Mouse (Mus musculus) C3H10T1/2 (cell line): Measurements from ENCODE around the gene Nbl1. TPM values are rescaled to one million over a fixed set of nuclear protein-coding genes. Genes with fewer than 3 reads are reported as not detected.

ENCODE experiments used
- polyA plus RNA-seq, 2 experiments: library from polyadenylated mRNA; unstranded; fragments of >200 nt; fragmentation: generic; extraction: Trizol; gene quantifications; one replicate each; pipeline ENCODE4 v1.2.1; 2012; ENCODE audit warnings: missing spikeins in 2 of 2

Nbl1 gene
- 10 to 100 TPM; 10.7 to 97.5 TPM for polyA plus RNA-seq

DNA sequence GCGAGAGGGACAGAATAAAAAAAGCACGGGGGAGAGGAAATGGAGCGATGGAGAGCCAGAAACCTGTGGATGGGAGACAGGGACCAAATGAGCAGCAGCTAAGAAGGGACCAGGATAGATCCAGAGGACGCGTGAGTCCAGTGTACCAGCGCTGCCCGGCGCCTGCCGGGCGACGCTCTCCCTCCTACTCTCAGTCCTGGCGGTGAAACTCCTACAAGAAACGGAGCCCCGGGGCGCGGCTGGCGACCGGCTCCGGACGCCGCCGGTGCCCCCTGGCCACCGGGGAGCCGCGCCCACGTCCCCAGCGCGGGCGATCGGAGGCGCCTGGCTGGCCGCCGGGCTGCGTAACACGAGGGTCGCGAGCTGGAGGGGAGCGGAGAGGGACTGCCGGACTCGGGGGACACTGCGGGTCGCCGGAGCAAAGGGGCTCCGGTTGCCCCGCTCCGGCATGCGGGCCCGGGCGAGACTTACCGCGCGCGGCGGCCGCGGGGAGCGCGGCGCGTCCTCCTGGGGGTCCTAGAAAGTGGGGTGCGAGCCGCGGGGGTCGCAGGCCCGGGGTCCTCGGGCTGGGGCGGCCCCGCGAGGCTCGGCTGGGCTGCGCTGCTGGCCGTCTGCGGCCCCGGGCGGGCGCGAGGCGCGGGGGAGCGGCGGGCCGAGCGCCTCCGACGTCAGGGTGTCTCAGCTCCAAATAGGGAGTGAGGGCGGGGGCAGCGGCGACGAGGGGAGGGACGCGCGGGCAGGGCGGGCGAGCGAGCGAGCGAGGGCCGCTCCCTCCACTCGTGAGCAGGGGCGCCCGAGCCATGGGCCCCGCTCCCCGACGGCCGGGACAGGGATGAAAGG lies at the start of gene Nbl1:
Gene Nbl1, minus strand, starts transcription at position 638 of the 840 bp plus-strand sequence.

DNA sequence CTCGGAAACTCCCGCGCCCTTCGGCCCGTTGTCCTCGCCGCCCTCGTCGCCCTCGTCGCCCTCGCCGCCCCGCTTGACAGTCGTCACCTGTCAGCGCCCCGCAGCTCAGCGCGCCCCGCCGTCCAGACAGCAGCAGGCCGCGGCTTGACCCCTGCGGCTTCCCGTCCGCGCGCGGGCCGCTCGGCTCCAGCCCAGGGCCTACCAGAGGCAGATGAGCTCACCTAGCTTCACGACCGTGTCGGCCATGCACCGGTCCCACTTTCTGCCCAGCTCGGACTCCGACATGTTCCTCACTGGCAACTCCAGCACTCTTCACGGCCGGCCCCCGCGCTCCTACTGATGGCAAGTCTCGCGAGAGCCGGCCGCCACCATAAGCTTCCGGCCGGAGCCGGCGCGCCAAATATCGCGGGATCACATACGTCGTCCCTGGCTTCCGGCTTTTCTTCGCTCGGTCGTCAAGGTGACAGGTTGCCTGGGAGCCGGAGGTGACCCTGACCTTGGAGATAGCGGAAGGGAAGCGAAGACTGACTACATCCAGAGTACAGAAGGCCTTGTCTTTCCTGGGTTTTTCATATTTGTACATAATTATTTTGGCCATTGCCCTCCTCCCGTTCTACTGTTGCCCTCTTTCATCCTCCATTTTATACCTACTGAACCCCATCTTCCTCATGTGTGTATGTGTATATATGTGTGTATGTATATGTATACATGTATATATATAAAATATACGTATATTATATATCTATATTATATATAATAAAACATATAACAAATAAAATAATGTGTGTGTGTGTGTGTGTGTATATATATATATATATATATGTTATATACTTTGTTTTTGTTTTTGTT lies 38.1 kb upstream of the Nbl1 start, which contains the start of gene Minos1:
Gene Minos1, minus strand, starts transcription at position 413 of the 849 bp plus-strand sequence.

DNA sequence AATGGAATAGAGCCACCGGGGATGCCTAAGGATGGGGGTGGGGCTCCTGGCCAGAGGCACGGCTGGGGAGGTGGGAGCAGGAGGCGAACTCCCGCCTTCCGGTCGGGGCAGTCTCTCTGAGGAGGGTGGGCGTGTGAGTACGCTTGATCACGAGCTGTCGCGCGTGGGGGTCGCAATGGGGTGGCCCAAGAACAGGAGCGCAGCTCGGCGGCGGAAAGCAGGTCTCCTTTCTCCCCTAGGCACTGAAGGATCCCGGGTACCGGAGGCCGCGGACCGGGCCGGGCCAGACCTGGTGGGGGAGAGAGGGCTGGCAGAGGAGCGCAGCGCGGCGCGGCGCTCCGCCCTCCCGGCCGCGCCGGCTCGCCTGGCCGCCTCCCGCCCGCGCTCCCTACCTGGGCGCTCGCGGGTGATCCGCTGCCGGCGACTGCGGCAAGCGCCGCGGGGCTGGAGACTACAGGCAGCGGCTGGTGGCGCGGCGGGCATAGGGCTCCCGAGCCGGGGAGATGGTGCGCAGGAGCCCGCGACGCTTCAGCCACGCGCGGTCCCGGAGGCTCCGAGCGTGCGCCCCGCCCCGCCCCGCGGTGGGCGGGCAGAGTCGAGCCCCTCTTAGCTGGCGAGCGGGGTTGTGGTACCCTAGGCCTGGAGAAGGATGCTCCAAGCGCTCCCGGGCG lies 17.6 kb downstream of the Nbl1 start, which contains the start of gene Htr6:
Gene Htr6, minus strand, starts transcription at position 530 of the 671 bp plus-strand sequence.

Other genes starting within 250 kb of the Nbl1 start
- gene Pla2g5, start 229.5 kb downstream of the Nbl1 start, polyA plus RNA-seq = under 1 TPM in 1 of 2 experiments, not detected in 1; 0.26 TPM
- gene Gm13030, start 219.0 kb downstream of the Nbl1 start, polyA plus RNA-seq = not detected
- gene Pla2g2e, start 215.1 kb downstream of the Nbl1 start, polyA plus RNA-seq = under 1 TPM in 1 of 2 experiments, not detected in 1; 0.20 TPM
- 1 to 10 TPM; 2.9 to 3.7 TPM for gene Otud3, start 179.0 kb downstream of the Nbl1 start, polyA plus RNA-seq
- gene Rnf186, start 125.9 kb downstream of the Nbl1 start, polyA plus RNA-seq = not detected
- 1 to 10 TPM; 2.8 to 5.1 TPM for gene Tmco4, start 120.1 kb downstream of the Nbl1 start, polyA plus RNA-seq
- under 1 TPM; 0.02 to 0.06 TPM for gene Htr6, start 17.4 kb downstream of the Nbl1 start, polyA plus RNA-seq
- gene Minos1, start 38.1 kb upstream of the Nbl1 start, polyA plus RNA-seq = 100 to 1,000 TPM; 182 to 240 TPM
- 100 to 1,000 TPM; 162 to 232 TPM for gene Capzb, start 99.9 kb upstream of the Nbl1 start, polyA plus RNA-seq
- 1 to 10 TPM; 4.3 to 4.9 TPM for gene Pqlc2, start 217.7 kb upstream of the Nbl1 start, polyA plus RNA-seq
- 100 to 1,000 TPM; 108 to 114 TPM for gene Akr7a5, start 217.8 kb upstream of the Nbl1 start, polyA plus RNA-seq